Mouse (Mus musculus) midbrain, embryonic 16.5 days (tissue): ENCODE measurements at regions not wholly inside any gene's neighbourhood (a gene's known extent, or its start where the extent isn't known, plus 50 kb on each side); places are given as distances from the start of the nearest gene placed in this dataset.
A peak's percentile ranks its signal among the peaks of the same experiment; 100 is the strongest.

ENCODE experiments used
- ATAC-seq: fragments of 200-750 bp; cut with Nextera tagmentation; 2 replicates; pipeline ENCODE4 v1.8.0; 2017; ENCODE audit warnings: moderate TSS enrichment
- H3K27ac ChIP-seq: fragments of 300-500 bp; sonication (generic); 2 replicates; pipeline ENCODE4 v1.5.1; 2014; ENCODE audit warnings: mild to moderate bottlenecking, low read length, mixed read lengths
- H3K27me3 ChIP-seq: fragments of 300-500 bp; sonication (generic); 2 replicates; pipeline ENCODE4 v1.6.1; 2014; ENCODE audit warnings: low read depth, low read length, mixed read lengths; ENCODE audit not compliant: control insufficient read depth, insufficient read depth
- H3K36me3 ChIP-seq: fragments of 300-500 bp; sonication (generic); 2 replicates; pipeline ENCODE4 v1.6.1; 2014; ENCODE audit warnings: mild to moderate bottlenecking, low read length, moderate library complexity, mixed read lengths; ENCODE audit not compliant: control insufficient read depth, insufficient read depth
- H3K4me1 ChIP-seq: fragments of 300-500 bp; sonication (generic); 2 replicates; pipeline ENCODE4 v1.6.1; 2014; ENCODE audit warnings: mild to moderate bottlenecking, low read length, mixed read lengths; ENCODE audit not compliant: control insufficient read depth, insufficient read depth
- H3K4me2 ChIP-seq: fragments of 300-500 bp; sonication (generic); 2 replicates; pipeline ENCODE4 v1.6.1; 2014; ENCODE audit warnings: mild to moderate bottlenecking, low read length, mixed read lengths
- H3K4me3 ChIP-seq: fragments of 300-500 bp; sonication (generic); 2 replicates; pipeline ENCODE4 v1.5.1; 2014; ENCODE audit warnings: low read depth, mild to moderate bottlenecking, low read length, moderate library complexity, mixed read lengths
- H3K9ac ChIP-seq: fragments of 300-500 bp; sonication (generic); 2 replicates; pipeline ENCODE4 v1.6.1; 2014; ENCODE audit warnings: low read depth, low read length, mixed read lengths
- H3K9me3 ChIP-seq: fragments of 300-500 bp; sonication (generic); replicated peaks from 2 replicates; pipeline ENCODE4 v1.6.1; 2014; ENCODE audit warnings: mild to moderate bottlenecking, low read length, mixed read lengths; ENCODE audit not compliant: control insufficient read depth, poor library complexity, severe bottlenecking
- WGBS: fragments of 180-500 bp; shearing (Covaris S2); extraction: QIAGEN DNeasy Blood & Tissue Kit; methylation state at CpG from one replicate; pipeline ENCODE4 v1.1.7; 2014; 5-methylcytosine and 5-hydroxymethylcytosine counted together

- H3K9me3 ChIP-seq, result no peaks in the 10 kb centered on the region
- H3K9ac ChIP-seq, result no peak overlapping the region
- no peaks in the 10 kb centered on the region for H3K36me3 ChIP-seq
- no peak overlapping the region for H3K4me2 ChIP-seq
- no peaks in the 10 kb centered on the region for H3K27me3 ChIP-seq
- H3K27ac ChIP-seq, result no peak overlapping the region
- WGBS, result 71% methylated on average over 5 of the region's 5 CpGs
- peaks cover 8% of the 10 kb centered on the region for H3K4me1 ChIP-seq
- no peak overlapping the region for H3K4me3 ChIP-seq
- ATAC-seq, result no peak
Observed at GRCm38 (mm10) chr10:92335141-92335540, 387.1 kb downstream of the Nedd1 start.

DNA sequence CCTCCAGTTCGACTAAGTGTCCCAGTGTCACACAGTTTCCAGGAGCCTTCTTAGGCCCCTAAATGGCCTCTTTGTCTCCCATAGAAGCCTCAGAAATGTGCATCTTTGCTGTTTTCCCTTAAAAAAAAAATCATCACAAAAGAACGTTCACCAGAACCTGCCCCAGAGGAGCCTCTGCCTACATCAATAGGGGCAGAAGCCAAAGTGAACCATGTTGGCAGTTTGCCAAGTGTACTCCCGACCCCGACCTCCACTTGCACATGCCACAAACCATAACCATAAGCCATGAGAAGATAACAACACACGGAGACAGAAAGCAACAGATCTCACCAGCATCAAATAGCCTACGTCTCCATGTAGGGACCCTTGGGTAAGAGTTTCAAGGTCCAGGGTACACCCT lies 388.4 kb downstream of the Nedd1 start:
- no peak overlapping the region for H3K9ac ChIP-seq
- H3K9me3 ChIP-seq, result no peaks in the 10 kb centered on the region
- H3K36me3 ChIP-seq, result no peaks in the 10 kb centered on the region
- no peak overlapping the region for H3K4me2 ChIP-seq
- H3K4me3 ChIP-seq, result no peak overlapping the region
- peaks cover 8% of the 10 kb centered on the region for H3K4me1 ChIP-seq
- H3K27me3 ChIP-seq, result no peaks in the 10 kb centered on the region
- peak overlapping the region; percentile 1; the same call in 1 of the 2 replicates for H3K27ac ChIP-seq
- ATAC-seq, result no peak
- WGBS, result 31% methylated on average over 6 of the region's 6 CpGs

DNA sequence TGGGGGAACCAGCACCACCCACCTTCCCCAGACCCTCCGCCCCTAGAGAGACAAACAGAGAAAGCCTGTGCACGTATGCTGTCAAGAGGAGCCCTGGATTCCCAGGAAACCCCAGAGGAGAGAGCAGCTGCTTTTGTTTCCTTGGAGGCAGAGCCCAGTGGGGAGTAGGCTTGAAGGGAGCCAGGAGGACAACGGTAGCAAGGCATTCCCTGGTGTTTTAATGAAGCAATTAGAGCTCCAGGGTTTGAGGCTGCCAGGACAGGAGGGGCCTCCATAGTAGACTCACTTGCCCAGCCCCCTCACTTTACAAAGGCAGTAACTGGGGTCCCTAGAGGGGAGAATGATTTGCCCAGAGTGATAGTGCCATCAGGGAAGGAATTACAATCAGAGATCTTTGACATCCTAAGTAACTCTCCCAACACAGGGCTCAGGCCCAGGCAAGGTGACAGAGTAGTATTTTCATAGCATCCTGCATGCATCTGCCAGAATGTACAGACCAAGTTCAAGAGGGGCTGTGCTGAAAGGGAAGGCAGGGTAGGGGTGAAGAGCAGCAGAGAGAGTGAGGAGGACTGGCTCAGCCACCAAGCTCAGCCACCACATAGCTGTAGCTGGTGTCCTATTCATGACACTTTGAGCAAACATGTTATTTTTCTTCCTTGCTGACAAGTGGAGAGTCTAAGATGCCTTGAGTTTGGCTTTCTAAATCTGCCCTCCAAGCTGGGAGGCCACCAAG lies 389.0 kb downstream of the Nedd1 start:
- H3K4me1 ChIP-seq, result peaks cover 8% of the 10 kb centered on the region
- 3% methylated on average over 3 of the region's 3 CpGs for WGBS
- no peaks in the 10 kb centered on the region for H3K27me3 ChIP-seq
- ATAC-seq, result peak; percentile 86
- peak overlapping the region; percentile 39; the same call in 1 of the 2 replicates for H3K27ac ChIP-seq
- H3K4me2 ChIP-seq, result no peak overlapping the region
- no peak overlapping the region for H3K9ac ChIP-seq
- H3K9me3 ChIP-seq, result no peaks in the 10 kb centered on the region
- H3K4me3 ChIP-seq, result no peak overlapping the region
- H3K36me3 ChIP-seq, result no peaks in the 10 kb centered on the region

- no peak overlapping the region for H3K27ac ChIP-seq
- H3K9ac ChIP-seq, result no peak overlapping the region
- H3K4me3 ChIP-seq, result no peak overlapping the region
- no peak overlapping the region for H3K4me2 ChIP-seq
- H3K9me3 ChIP-seq, result no peaks in the 10 kb centered on the region
- H3K4me1 ChIP-seq, result peaks cover 8% of the 10 kb centered on the region
- WGBS, result 50% methylated on average over 10 of the region's 10 CpGs
- no peaks in the 10 kb centered on the region for H3K36me3 ChIP-seq
- no peak for ATAC-seq
- H3K27me3 ChIP-seq, result no peaks in the 10 kb centered on the region
Observed at GRCm38 (mm10) chr10:92330150-92330549, 392.1 kb downstream of the Nedd1 start.

DNA sequence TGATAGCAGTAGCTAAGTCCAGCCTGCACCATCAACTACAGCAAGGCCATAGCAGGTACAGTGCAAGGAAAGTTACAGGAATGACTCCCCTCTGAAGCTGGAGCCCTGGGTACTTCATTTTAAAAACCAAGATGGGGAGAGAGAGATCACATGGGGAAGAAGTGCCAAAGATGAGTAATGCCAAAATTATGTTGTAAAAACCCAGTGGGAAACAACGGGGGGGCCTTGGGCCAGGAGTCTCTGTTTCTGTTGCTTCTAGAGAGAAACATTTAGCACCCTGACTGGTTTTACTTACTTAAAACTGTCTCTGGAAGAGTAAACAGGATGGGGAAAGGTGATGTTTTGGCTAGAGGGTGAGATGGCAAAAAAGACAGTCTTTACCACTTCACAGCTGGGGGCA lies 392.6 kb downstream of the Nedd1 start:
- ATAC-seq, result no peak
- Histone ChIP-seq H3K27ac (no peak overlapping the region), H3K9me3 (no peaks in the 10 kb centered on the region), H3K27me3 (no peaks in the 10 kb centered on the region), H3K4me1 (peaks cover 8% of the 10 kb centered on the region), H3K4me3 (no peak overlapping the region), H3K9ac (no peak overlapping the region), H3K4me2 (no peak overlapping the region), H3K36me3 (no peaks in the 10 kb centered on the region)
- 90% methylated on average over 1 of the region's 1 CpGs for WGBS

GRCm38 (mm10) chr10:92325284-92325989 lies 396.8 kb downstream of the Nedd1 start:
- WGBS, result 74% methylated on average over 4 of the region's 4 CpGs
- Histone ChIP-seq H3K27ac (peak overlapping the region; percentile 21; the same call in 1 of the 2 replicates), H3K4me2 (no peak overlapping the region)

GRCm38 (mm10) chr10:92314606-92315005 lies 407.6 kb downstream of the Nedd1 start:
- no peak overlapping the region for H3K9ac ChIP-seq
- no peaks in the 10 kb centered on the region for H3K27me3 ChIP-seq
- H3K4me2 ChIP-seq, result no peak overlapping the region
- H3K27ac ChIP-seq, result no peak overlapping the region
- no peak for ATAC-seq
- 23% methylated on average over 3 of the region's 3 CpGs for WGBS
- no peak overlapping the region for H3K4me3 ChIP-seq
- no peaks in the 10 kb centered on the region for H3K9me3 ChIP-seq
- no peaks in the 10 kb centered on the region for H3K36me3 ChIP-seq
- H3K4me1 ChIP-seq, result no peaks in the 10 kb centered on the region

More at GRCm38 (mm10) chr10:92325284-92325989, 396.8 kb downstream of the Nedd1 start:
- ATAC-seq, result no peak
- Histone ChIP-seq H3K4me3 (no peak overlapping the region), H3K9me3 (no peaks in the 10 kb centered on the region), H3K36me3 (no peaks in the 10 kb centered on the region), H3K27me3 (no peaks in the 10 kb centered on the region), H3K9ac (no peak overlapping the region), H3K4me1 (no peaks in the 10 kb centered on the region)

DNA sequence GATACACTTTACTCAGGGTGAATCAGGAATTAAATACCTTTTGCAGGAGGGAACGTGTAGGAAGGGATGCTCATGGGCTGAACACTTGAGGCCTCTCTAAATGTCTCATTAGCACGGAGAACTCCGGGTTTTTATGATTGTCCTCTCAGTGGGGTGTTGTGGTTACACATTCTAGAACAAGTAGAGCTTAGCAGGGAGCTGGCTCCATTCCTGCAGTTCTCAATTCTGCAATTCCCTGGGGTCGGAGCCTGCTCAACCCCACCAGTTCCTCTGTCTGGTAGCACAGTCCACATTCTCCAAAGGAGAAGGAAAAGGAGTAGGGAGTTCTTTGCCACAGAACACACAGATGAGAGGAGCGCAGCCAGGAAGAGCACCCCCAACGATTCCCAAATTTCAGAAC lies 409.9 kb downstream of the Nedd1 start:
- WGBS, result 75% methylated on average over 6 of the region's 6 CpGs
- no peak overlapping the region for H3K9ac ChIP-seq
- no peaks in the 10 kb centered on the region for H3K36me3 ChIP-seq
- no peak for ATAC-seq
- H3K4me2 ChIP-seq, result no peak overlapping the region
- H3K4me1 ChIP-seq, result no peaks in the 10 kb centered on the region
- H3K4me3 ChIP-seq, result no peak overlapping the region
- no peak overlapping the region for H3K27ac ChIP-seq
- H3K9me3 ChIP-seq, result no peaks in the 10 kb centered on the region
- H3K27me3 ChIP-seq, result no peaks in the 10 kb centered on the region

DNA sequence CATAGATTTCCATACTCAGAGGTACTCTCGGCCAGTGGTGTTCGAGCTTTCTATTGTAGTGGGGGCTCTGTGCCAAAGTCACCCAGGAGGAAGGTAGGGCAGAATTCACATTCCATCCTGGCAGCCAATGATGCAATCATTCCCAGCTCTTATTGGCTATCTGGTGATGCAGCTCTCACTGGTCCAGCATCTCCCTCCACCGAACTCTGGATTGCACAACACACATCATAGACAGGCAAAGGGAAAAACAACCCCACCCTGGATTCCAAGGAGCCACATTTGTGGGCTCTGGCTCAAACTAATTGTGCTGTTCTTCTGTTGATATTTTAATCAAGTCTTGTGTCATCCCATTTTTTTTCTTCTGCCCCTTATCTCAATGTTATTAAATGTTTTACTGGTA lies 413.6 kb downstream of the Nedd1 start:
- ATAC-seq, result no peak
- no peaks in the 10 kb centered on the region for H3K36me3 ChIP-seq
- H3K4me3 ChIP-seq, result no peak overlapping the region

More for the DNA sequence above, 413.6 kb downstream of the Nedd1 start:
- no peak overlapping the region for H3K27ac ChIP-seq
- H3K27me3 ChIP-seq, result no peaks in the 10 kb centered on the region
- WGBS, result 91% methylated on average over 3 of the region's 3 CpGs
- H3K9me3 ChIP-seq, result no peaks in the 10 kb centered on the region
- H3K4me1 ChIP-seq, result 0 out of 2 replicates have a peak, but pooled peaks cover 4% of the 10 kb centered on the region
- no peak overlapping the region for H3K9ac ChIP-seq
- H3K4me2 ChIP-seq, result no peak overlapping the region
